Mouse (Mus musculus) cerebellum, adult (tissue): Measurements from ENCODE around the gene Tgfbr1.

Experiments
- ATAC-seq: cut with Nextera tagmentation; 2 replicates; pipeline ENCODE4 v1.9.2; 2017; ENCODE audit warnings: mild to moderate bottlenecking, moderate library complexity, mixed read lengths; ENCODE audit not compliant: insufficient number of reproducible peaks, low FRiP score, low TSS enrichment

Tgfbr1 gene

DNA sequence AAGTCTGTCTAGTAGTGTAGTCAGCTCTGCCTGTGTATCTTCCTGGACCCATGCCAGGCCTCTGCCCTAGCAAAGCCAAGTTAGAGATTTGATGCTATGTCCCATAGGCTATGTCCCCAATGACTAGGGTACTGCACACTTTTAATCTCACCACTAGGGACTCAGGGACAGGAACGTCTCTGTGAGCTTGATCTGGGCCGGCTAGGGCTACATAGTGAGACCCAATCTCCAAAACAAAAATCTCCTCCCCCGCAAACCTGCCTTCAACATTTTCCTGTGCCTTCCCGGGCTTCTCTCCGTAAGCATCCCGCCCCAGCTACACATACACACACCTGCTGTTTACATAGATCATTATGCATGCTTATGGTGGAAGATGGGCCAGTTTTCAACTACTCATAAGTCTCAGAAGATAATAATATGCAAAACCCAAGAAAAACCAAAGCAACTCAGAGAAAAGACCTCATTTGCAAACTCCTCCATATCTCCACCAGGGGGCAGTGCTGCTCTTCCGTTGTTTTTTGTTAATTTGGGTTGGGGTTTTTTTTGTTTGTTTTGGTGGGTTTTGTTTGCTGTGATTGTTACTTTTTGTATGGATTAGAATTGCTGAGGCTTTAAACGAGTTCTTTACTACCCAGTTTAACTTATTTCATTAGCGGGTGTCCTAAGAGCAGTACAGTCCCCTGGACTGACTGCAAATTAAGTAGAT is 66.4 kb downstream of the Tgfbr1 start:
- ATAC-seq: no peak

DNA sequence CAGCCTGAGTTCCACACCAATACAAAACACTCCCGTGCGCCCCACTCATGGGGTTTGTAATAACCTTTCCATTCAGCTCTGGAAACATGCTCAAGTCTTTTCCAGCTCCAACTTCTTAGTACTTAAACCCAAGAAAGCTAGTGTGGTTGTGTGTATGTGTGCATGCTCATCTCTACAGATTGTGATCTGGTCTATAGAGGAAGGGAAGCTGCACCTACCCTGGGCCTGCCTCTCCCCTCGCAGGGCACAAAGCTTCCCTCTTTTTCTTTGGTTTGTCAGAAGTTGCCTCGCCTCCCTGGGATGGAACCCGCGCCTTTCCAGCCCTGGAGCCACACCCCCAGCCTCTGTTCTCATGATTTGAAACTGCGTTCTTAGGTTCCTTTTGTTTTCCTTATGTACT is 67.2 kb downstream of the Tgfbr1 start:
- no peak for ATAC-seq

DNA sequence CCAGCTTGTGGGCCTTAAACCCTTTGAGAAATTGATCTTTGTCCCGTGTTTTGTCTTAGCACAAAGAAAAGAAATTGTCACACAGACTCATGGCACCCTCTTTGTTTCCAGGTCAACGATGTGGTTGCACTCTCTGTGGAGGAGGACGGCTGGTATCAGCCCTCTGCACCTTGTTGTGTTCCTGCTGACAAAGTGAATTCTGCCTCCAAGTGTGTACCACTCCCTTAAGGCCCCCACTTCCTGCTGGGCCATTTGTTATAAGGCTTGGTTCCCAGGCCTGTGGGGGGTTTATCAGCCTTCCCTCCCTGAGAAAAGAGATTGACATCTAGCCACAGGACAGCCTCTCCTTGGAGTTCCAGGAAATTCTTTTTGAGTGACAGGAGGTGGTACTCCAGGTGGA is 69.2 kb downstream of the Tgfbr1 start:
- ATAC-seq: no peak

DNA sequence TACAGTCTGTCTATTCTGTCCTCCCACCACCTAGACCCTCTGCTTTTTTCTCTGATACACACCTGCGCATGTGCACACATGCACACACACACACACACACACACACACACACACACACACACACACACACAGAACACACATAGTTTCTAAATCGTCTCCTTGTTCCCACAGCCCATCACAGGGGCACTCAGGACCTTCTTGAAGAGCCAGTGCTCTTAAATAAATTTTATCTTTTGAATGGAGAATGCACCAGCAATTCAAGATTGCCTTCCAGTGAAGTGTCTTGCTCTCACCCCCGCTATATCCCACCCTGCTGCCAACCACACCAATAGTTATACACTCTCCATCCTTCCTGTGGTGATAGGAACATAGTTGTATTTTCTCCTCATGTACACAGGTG is 69.9 kb downstream of the Tgfbr1 start:
- ATAC-seq: no peak

DNA sequence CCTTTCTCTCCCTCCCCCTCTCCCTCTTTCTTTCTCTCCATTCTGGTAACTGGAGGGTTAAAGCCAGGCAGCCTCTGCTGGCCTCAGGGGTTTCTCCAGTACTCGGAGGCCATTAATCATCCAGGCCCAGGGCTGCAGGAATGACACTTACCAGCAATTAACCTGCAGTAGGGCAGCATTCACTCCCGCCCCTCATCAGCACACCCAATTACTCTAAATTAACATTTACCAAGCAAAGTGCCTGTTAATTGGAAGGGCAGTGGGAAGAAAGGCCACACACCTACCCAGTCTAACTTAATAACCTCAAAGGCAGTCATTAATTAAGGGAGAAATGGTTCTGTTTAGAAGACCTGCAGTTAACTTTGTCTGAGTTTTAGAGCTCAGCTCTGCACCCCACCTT is 71.4 kb downstream of the Tgfbr1 start:
- no peak for ATAC-seq

DNA sequence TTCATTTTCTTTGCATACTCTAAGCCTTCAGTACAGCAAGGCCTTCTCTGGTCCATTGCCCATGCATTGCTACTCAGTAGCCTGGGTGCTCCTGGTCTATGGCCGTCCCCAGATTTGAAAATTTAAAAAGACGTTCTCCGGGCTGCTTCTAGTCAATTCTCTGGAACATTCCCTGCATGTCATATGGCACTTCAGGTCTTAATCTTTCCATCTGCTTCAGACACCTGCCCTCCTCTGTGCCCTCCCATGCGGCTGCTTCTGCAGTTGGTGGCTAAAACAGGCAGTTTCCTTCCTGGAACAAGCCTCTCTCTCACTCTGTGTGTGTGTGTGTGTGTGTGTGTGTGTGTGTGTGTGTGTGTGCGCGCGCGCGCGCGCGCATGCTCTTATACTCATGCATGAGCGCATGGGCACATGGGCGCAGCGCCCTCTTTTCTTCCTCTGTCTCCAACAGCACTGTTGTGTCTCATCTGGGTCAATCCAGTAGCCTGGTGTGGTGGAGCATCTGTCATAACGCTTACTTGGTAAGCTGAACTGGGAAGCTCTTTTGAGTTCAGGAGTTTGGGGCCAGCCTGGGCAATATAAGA is 72.3 kb downstream of the Tgfbr1 start:
- no peak for ATAC-seq

DNA sequence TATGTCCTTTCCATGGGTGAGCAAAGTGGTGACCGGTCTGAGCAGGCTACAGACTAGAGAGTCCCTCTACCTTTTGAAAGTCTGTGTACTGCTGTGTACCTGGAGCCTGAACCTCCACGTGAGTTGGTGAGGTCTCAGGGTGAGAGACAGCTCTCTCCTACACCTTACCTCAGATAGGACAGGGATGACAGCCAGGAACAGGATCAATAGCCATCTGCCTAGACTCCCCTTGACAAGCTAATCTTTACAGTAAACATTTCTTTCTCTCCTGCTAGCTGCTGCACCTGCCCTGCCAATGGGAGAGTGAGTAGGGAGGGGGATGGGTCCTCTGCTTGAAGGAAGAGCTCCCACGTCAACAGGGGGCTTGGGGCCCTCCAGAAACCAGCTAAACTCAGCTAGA is 74.6 kb downstream of the Tgfbr1 start:
- no peak for ATAC-seq

DNA sequence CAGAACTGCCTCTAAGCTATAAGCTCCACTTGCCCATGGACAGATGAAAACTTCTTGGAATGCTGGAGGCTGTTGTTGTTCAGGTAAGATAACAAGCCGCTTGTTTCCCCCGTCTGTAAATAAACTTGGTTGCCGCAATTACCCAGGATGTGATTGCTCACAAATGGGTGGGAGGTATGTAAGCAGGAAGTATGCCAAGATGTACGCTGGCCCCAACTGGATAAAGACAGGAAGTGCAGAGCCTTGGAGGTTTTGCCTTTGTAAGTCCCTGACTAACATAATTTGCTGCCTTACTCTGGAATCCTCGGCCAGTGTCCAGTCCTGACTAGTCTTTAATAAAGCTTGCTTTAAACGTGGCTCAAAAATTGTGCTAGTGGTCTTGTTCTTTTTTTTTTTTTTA is 77.5 kb downstream of the Tgfbr1 start:
- no peak for ATAC-seq

DNA sequence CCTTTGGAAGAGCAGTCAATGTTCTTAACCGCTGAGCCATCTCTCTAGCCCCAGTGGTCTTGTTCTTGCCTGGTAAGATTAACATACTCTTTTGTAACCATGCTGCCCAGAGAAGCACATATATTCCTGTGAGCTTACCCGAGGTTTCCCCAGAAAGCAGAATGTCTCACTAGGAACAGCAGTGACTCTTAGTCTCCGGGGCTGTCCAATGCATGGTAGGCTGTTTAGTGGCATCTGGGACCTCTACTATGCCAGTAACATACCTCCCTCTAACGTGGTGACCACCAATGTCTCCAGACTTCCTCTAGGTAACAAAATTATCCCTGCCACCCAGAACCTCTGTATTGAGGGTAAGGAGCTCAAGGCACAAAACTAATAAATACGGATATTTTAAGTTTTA is 78.1 kb downstream of the Tgfbr1 start:
- ATAC-seq: no peak

DNA sequence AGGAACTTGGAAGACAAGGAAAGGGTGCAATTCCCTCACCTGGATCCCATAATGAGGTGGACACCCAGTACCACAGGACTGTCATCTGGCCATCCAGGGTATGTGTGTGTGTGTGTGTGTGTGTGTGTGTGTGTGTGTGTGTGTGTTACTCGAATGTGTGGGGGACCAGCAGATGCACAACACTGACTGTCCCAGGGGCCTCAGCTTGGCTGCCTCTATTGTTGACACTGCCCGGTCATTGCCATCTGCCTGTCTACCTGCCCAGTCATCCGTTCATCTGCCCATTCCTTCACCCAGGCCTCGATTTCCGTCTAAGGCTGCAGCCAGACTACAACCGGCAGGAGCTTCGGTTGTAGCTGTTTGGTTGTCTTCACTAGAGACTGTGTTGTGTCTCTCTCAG is 79.7 kb downstream of the Tgfbr1 start:
- ATAC-seq: no peak

DNA sequence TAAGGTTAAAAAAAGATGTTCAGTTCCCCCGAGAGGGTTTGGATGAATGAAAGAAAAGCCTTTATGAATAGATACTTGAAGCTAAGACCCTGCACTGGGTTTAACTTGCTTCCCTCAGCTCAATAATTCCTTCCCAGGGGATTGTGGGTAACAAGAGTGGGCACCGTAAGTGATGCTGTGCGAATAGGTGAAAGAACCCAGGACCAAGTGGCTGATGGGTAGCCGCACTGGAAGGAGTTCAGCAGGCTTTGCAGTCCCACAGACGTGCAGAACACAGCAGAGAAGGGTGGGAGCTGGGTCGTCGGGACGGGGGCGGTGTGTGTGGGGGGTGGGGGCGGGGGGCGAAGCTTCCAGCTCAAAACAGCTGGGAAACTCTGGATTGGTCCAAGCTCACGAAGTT is 82.1 kb downstream of the Tgfbr1 start:
- no peak for ATAC-seq

DNA sequence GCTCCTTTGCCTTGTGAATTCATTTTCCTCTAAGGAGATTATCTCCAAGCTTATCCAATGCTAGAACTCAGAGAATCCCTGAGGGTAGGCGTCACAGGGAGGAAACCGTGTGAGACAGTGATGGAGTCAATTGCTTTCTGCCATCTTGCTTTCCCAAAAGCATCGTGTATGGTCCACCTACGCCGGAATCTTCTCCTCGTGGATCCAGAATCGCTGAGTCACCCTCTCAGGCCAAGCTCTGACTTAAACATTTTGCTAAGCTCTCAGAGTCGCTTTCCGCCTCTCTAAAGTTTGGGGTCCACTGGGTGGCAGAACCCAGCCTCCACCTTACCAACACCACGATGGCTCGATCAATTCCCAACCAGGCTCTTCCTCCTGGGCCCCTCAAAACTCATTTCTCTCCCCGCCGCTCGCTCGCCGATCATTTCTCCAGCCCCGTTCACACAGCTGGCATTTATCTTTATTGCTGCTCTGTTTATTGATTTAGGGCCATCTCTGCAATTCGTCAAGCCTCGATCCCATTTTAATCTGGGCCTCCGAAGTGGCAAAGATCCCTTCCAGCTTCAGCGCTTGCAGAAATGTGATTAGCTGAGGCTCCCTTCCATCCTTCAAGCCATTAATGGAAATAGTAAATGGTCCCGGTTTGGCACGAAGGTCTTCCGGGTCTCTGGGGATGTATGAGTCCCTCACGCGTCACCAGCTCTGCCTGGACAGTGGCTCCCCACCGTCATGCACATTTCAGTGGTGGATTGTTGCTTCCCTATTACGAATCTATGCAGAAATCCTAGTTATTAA is 82.7 kb downstream of the Tgfbr1 start:
- ATAC-seq: no peak

DNA sequence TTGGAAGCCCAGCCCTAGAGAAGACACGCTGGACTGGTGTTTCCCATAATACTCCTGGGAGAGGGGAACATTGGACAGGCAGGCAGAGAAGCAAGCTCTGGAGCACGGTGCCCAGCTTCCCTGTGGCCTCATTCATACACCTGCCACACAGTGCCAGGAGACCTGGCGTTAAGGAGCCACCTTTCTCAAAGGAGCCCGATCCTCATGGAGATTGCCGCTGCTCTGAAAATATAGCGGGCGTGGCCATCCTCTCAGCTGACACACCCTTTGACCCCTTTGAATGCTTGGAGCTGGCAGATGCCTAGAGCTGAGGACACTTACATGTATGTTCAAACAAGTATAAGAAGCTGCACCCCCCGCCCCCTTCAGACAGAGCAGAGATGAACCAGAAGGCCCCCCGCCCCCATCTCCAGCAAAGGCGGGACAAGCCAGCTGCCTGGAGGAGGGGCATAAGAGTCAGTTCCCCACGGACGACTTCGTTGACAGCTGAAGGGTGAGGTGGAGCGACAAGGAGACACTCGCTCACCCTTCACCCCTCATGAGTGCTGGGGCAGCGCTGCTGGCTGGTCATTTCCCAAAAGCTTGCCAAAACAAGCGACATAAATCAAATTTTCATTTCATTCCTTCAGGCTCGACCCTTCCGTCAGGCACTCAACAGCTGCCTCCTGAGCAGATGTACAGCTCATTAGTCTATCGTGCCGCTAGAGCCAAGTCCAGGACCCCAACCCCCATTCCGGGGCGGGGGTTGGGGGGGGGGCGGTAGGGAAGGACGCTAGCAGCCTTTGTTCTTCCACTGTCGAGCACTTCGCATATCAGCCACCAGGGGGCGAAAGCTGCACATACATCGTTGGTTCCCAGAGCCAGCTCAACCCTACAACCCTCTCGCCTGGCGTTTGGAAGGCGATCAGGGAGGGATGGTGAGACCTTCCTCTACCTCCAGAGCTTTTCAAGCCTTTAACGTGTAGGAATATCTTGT is 84.6 kb downstream of the Tgfbr1 start:
- peak; percentile 83 for ATAC-seq

DNA sequence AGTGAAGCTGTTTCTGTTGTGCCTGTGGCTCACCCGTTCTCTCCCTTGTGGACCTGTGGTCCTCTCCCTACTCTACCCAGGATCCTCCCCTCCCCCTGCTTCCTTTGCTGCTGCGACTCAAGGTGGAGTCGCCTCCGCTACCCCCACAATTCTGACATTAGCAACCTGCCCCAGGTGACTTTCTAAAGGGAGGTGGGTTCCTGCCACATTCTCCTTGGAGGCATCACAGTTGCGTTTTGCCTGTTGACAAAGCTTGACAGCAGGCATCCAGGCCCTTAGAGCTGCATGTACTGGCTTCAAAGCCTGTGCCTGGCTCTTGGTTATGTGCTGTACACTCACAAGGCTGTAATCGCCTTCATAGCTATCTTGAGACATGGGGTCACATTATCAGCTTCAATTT is 85.9 kb downstream of the Tgfbr1 start:
- ATAC-seq: no peak

DNA sequence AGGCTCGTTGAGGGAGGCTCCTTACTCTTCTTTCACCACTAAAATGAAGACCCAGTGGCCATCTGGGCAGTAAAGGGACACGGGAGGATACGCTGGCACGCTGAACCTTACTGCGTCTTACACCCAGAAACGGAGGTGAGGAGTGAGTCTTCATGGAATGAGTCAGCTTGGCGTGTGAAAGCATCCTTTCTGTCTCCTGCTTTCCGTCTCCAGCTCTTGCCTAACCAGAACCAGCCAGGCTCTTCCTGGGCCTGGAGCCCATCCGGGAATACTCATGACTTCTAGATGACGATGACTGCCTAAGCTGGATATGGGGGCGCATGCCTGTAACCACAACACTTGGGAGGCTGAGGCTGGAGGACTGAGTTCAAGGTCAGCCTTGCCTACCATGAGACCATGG is 87.9 kb downstream of the Tgfbr1 start:
- ATAC-seq: no peak

DNA sequence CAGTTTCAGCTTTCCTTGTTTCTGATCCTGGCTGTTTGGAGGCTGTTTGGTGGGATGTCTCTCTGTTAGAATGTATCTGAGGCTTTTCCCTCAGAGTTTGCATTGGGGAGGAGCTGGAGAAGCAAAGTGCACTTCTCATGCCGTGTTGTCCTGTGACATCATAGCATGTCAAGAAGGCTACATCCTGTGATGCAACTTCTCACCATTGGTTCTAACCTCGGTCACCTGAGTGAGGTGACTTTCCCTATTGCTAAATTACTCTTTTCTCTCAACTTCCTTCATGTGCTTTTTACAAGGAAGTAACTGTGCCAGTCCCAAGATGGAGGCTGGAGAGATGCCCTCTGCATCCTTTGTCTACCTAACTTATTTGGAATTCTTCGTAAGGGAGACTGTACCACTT is 95.5 kb downstream of the Tgfbr1 start:
- no peak for ATAC-seq

DNA sequence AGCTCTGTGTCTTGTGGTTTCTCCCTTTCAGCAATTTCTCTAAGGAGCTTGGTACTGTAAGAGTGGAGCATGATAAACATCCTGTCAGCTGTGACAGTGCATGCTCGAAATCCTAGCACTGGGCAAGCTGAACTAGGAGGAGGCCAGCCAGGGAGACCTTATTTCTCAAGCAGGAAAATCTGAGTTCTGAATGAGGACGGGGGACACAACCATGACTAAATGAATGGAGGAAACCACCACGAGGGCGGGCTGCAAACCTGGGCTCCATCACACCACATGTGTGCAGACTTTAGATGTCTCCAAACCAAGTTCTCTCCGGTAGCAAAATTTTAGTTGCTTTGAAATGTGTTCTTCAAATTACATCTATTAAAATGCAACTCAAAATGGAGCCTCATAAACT is 96.1 kb downstream of the Tgfbr1 start:
- no peak for ATAC-seq

DNA sequence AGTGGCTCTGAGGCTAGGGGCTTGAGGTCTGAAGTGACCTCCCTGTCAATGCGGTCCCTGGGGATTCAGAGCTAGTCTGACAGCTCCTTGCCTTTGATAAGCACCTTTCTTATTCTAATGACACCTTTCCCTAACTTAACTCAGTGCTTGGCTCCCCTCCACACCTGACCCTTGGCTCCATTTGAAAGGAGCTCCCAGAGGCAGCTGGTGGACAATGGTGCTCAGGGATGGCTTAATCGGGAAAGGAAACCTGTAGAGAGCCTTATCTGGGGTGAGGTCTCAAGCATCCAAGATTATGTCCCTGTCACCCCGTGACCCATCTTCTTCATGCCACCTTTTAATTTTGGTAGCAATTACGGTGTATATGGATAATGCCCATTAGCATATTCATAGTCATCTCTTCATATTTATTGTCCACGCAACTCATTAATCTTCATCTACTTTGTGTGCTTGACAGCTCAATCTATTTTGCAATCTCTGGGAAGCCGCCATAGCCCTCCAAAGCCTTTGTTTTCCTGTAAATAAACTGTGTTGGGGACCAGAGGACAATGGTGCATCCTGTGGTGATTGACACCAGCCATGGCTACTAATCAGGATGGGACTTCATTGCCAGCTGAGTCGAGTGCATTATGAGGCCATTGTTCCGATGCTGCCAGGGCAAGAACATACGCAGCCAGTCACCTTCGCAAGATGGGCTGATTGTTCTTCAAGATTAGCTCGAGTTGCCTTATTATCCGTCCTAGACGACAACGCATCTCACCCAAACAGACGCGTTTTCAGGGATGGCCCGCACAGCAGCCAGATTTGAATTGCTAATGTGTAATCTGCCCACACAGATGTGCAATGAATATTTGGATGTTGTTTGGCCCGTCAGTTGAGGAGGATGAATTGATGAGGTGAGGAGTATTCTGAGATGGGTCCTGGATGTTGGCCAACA is 96.8 kb downstream of the Tgfbr1 start:
- no peak for ATAC-seq
